Mouse (Mus musculus): Measurements from ENCODE around the gene Ms4a10.

Ms4a10 gene

GRCm38 (mm10) chr19:10974238-10974865, at the start of gene Ms4a10:
Ms4a10 (minus strand) TSS chr19:10974670.
- no peak for DNase-seq (ENCODE audit: extremely low read depth, low read depth)

GRCm38 (mm10) chr19:11022382-11022781, 47.9 kb upstream of the Ms4a10 start:
- no peak for DNase-seq (ENCODE audit: extremely low read depth, low read depth)

- DNase-seq (ENCODE audit: extremely low read depth, low read depth) = no peak
These were observed 43.4 kb upstream of the Ms4a10 start, which contains the start of gene Ms4a18 for GRCm38 (mm10) chr19:11017891-11018290. Ms4a18 (minus strand) TSS chr19:11018031.

GRCm38 (mm10) chr19:11017251-11017650, 42.8 kb upstream of the Ms4a10 start:
- DNase-seq (ENCODE audit: extremely low read depth, low read depth) = no peak

GRCm38 (mm10) chr19:11015998-11016397, 41.5 kb upstream of the Ms4a10 start:
- DNase-seq (ENCODE audit: extremely low read depth, low read depth) = no peak

- no peak for DNase-seq (ENCODE audit: extremely low read depth, low read depth)
These were observed 41.0 kb upstream of the Ms4a10 start for GRCm38 (mm10) chr19:11015468-11015867.

GRCm38 (mm10) chr19:10993150-10993549, 18.7 kb upstream of the Ms4a10 start, which contains the start of gene Ms4a15:
Ms4a15 (minus strand) TSS chr19:10993250.
- no peak for DNase-seq (ENCODE audit: extremely low read depth, low read depth)

- DNase-seq (ENCODE audit: extremely low read depth, low read depth) = no peak
These were observed 17.4 kb upstream of the Ms4a10 start for GRCm38 (mm10) chr19:10991911-10992310.

GRCm38 (mm10) chr19:10990751-10991150, 16.3 kb upstream of the Ms4a10 start:
- no peak for DNase-seq (ENCODE audit: extremely low read depth, low read depth)

GRCm38 (mm10) chr19:10988563-10988962, 14.1 kb upstream of the Ms4a10 start:
- no peak for DNase-seq (ENCODE audit: extremely low read depth, low read depth)

GRCm38 (mm10) chr19:10985889-10986288, 11.4 kb upstream of the Ms4a10 start:
- no peak for DNase-seq (ENCODE audit: extremely low read depth, low read depth)

- DNase-seq (ENCODE audit: extremely low read depth, low read depth) = no peak
These were observed 10.1 kb upstream of the Ms4a10 start for GRCm38 (mm10) chr19:10984551-10984950.

GRCm38 (mm10) chr19:10983146-10983545, 8.7 kb upstream of the Ms4a10 start:
- no peak for DNase-seq (ENCODE audit: extremely low read depth, low read depth)

- no peak for DNase-seq (ENCODE audit: extremely low read depth, low read depth)
These were observed 5.7 kb upstream of the Ms4a10 start for GRCm38 (mm10) chr19:10980210-10980609.

GRCm38 (mm10) chr19:10979184-10980168, 5.0 kb upstream of the Ms4a10 start:
- DNase-seq (ENCODE audit: extremely low read depth, low read depth) = peak; percentile 93

GRCm38 (mm10) chr19:10976318-10976717, 1.8 kb upstream of the Ms4a10 start:
- DNase-seq (ENCODE audit: extremely low read depth, low read depth) = peak; percentile 41

- no peak for DNase-seq (ENCODE audit: extremely low read depth, low read depth)
These were observed 717 bp upstream of the Ms4a10 start for GRCm38 (mm10) chr19:10975187-10975586.

GRCm38 (mm10) chr19:10973187-10973586, 1.3 kb downstream of the Ms4a10 start:
- no peak for DNase-seq (ENCODE audit: extremely low read depth, low read depth)

GRCm38 (mm10) chr19:10972660-10973059, 1.8 kb downstream of the Ms4a10 start:
- DNase-seq (ENCODE audit: extremely low read depth, low read depth) = no peak

- peak; percentile 77 for DNase-seq (ENCODE audit: extremely low read depth, low read depth)
These were observed 4.0 kb downstream of the Ms4a10 start for GRCm38 (mm10) chr19:10970457-10970856.

- DNase-seq (ENCODE audit: extremely low read depth, low read depth) = no peak
These were observed 5.9 kb downstream of the Ms4a10 start for GRCm38 (mm10) chr19:10968578-10968977.

GRCm38 (mm10) chr19:10965721-10966120, 8.7 kb downstream of the Ms4a10 start:
- DNase-seq (ENCODE audit: extremely low read depth, low read depth) = no peak
